Mouse (Mus musculus) kidney, embryonic 16.5 days (tissue): Measurements from ENCODE around the gene Ciart. TPM values are rescaled to one million over a fixed set of nuclear protein-coding genes. Genes with fewer than 3 reads are reported as not detected.
"Not testable (repeated sequence)": the region's sequence is repeated elsewhere in the genome, so short reads cannot be mapped to it uniquely, and the experiment has no call there.

Source experiments
- ATAC-seq: fragments of 200-750 bp; cut with Nextera tagmentation; 2 replicates; pipeline ENCODE4 v1.8.0; 2017; ENCODE audit warnings: moderate TSS enrichment; ENCODE audit not compliant: low FRiP score, low TSS enrichment
- H3K27ac ChIP-seq: fragments of 300-500 bp; sonication (generic); 2 replicates; pipeline ENCODE4 v1.5.1; 2014; ENCODE audit warnings: low read length
- H3K27me3 ChIP-seq: fragments of 300-500 bp; sonication (generic); 2 replicates; pipeline ENCODE4 v1.6.1; 2014; ENCODE audit warnings: low read length, control low read depth, mixed read lengths; ENCODE audit not compliant: insufficient read depth
- H3K36me3 ChIP-seq: fragments of 300-500 bp; sonication (generic); 2 replicates; pipeline ENCODE4 v1.6.1; 2014; ENCODE audit warnings: low read length, control low read depth, mixed read lengths; ENCODE audit not compliant: insufficient read depth
- H3K4me1 ChIP-seq: fragments of 300-500 bp; sonication (generic); 2 replicates; pipeline ENCODE4 v1.6.1; 2014; ENCODE audit warnings: low read length, control low read depth, mixed read lengths; ENCODE audit not compliant: insufficient read depth
- H3K4me2 ChIP-seq: fragments of 300-500 bp; sonication (generic); replicated peaks from 2 replicates; pipeline ENCODE4 v1.6.1; 2014; ENCODE audit warnings: low read depth, low read length
- H3K4me3 ChIP-seq: fragments of 300-500 bp; sonication (generic); 2 replicates; pipeline ENCODE4 v1.5.1; 2014; ENCODE audit warnings: mild to moderate bottlenecking, low read length
- H3K9ac ChIP-seq: fragments of 300-500 bp; sonication (generic); replicated peaks from 2 replicates; pipeline ENCODE4 v1.6.1; 2014; ENCODE audit warnings: low read length
- H3K9me3 ChIP-seq: fragments of 300-500 bp; sonication (generic); 2 replicates; pipeline ENCODE4 v1.6.1; 2016; ENCODE audit warnings: low read length, control low read depth
- WGBS: fragments of 180-500 bp; shearing (Covaris S2); extraction: QIAGEN DNeasy Blood & Tissue Kit; methylation state at CpG from one replicate; pipeline ENCODE4 v1.1.7; 2014; 5-methylcytosine and 5-hydroxymethylcytosine counted together
- polyA plus RNA-seq: library from polyadenylated mRNA; unstranded; fragments of >200 nt; fragmentation: Nextera tagmentation; extraction: Ambion mirVana; gene quantifications from 2 replicates; pipeline ENCODE4 v1.2.1, GENCODE M21; 2015

Gene Ciart
- polyA plus RNA-seq, 1 experiment from 2014 or later: 6.0 TPM

GRCm38 (mm10) chr3:95920532-95920931 is 38.5 kb upstream of the Ciart start:
- not testable (repeated sequence) for H3K4me2 ChIP-seq, H3K27me3 ChIP-seq, H3K4me1 ChIP-seq, H3K27ac ChIP-seq, H3K4me3 ChIP-seq, H3K36me3 ChIP-seq, H3K9ac ChIP-seq, ATAC-seq, H3K9me3 ChIP-seq
- WGBS: 58% methylated on average over 2 of the region's 2 CpGs

- Histone ChIP-seq H3K36me3 (no peaks in the 10 kb centered on the region), H3K4me3 (no peak overlapping the region), H3K9me3 (no peaks in the 10 kb centered on the region), H3K27me3 (no peaks in the 10 kb centered on the region), H3K4me1 (no peaks in the 10 kb centered on the region), H3K4me2 (no peak overlapping the region), H3K9ac (no peak overlapping the region), H3K27ac (no peak overlapping the region)
- no peak for ATAC-seq
- 76% methylated on average over 7 of the region's 7 CpGs for WGBS
Measured at GRCm38 (mm10) chr3:95916760-95917159, 34.7 kb upstream of the Ciart start.

- H3K27me3 ChIP-seq: no peaks in the 10 kb centered on the region
- no peak overlapping the region for H3K4me3 ChIP-seq
- H3K9ac ChIP-seq: no peak overlapping the region
- no peaks in the 10 kb centered on the region for H3K4me1 ChIP-seq
- no peaks in the 10 kb centered on the region for H3K9me3 ChIP-seq
- no peak overlapping the region for H3K27ac ChIP-seq
- H3K4me2 ChIP-seq: no peak overlapping the region
- ATAC-seq: no peak
- H3K36me3 ChIP-seq: no peaks in the 10 kb centered on the region
- WGBS: 95% methylated on average over 4 of the region's 4 CpGs
Measured at GRCm38 (mm10) chr3:95914706-95915105, 32.7 kb upstream of the Ciart start.

GRCm38 (mm10) chr3:95907613-95908012 is 25.6 kb upstream of the Ciart start:
- 56% methylated on average over 4 of the region's 4 CpGs for WGBS
- no peak overlapping the region for H3K4me2 ChIP-seq
- no peak for ATAC-seq

GRCm38 (mm10) chr3:95906860-95907259 is 24.8 kb upstream of the Ciart start:
- Histone ChIP-seq H3K4me3 (peak overlapping the region; percentile 31), H3K9ac (no peak overlapping the region), H3K36me3 (no peaks in the 10 kb centered on the region), H3K4me1 (peaks cover 46% of the 10 kb centered on the region), H3K9me3 (no peaks in the 10 kb centered on the region), H3K4me2 (peak overlapping the region; percentile 72), H3K27me3 (0 out of 2 replicates have a peak, but pooled peaks cover 4% of the 10 kb centered on the region), H3K27ac (no peak overlapping the region)
- WGBS: under 1% methylated on average over 12 of the region's 12 CpGs
- no peak for ATAC-seq

More at GRCm38 (mm10) chr3:95907613-95908012, 25.6 kb upstream of the Ciart start:
- H3K9ac ChIP-seq: no peak overlapping the region
- H3K27ac ChIP-seq: no peak overlapping the region
- no peak overlapping the region for H3K4me3 ChIP-seq
- peaks cover 38% of the 10 kb centered on the region for H3K4me1 ChIP-seq
- no peaks in the 10 kb centered on the region for H3K9me3 ChIP-seq
- H3K36me3 ChIP-seq: no peaks in the 10 kb centered on the region
- 0 out of 2 replicates have a peak, but pooled peaks cover 4% of the 10 kb centered on the region for H3K27me3 ChIP-seq

GRCm38 (mm10) chr3:95905940-95906492 is 24.0 kb upstream of the Ciart start:
- Histone ChIP-seq H3K4me2 (peak overlapping the region; percentile 72), H3K27ac (no peak overlapping the region), H3K4me3 (peak overlapping the region; percentile 43), H3K9ac (no peak overlapping the region), H3K4me1 (peaks cover 47% of the 10 kb centered on the region), H3K9me3 (no peaks in the 10 kb centered on the region), H3K36me3 (no peaks in the 10 kb centered on the region), H3K27me3 (0 out of 2 replicates have a peak, but pooled peaks cover 4% of the 10 kb centered on the region)
- ATAC-seq: no peak
- under 1% methylated on average over 12 of the region's 12 CpGs for WGBS

GRCm38 (mm10) chr3:95905146-95905939 is 23.3 kb upstream of the Ciart start:
- Histone ChIP-seq H3K36me3 (no peaks in the 10 kb centered on the region), H3K9ac (peak overlapping the region; percentile 61), H3K4me2 (peak overlapping the region; percentile 72), H3K27ac (0 out of 2 replicates have a peak overlapping the region, but pooled peaks have one; percentile 7), H3K27me3 (0 out of 2 replicates have a peak, but pooled peaks cover 4% of the 10 kb centered on the region), H3K9me3 (no peaks in the 10 kb centered on the region), H3K4me1 (peaks cover 47% of the 10 kb centered on the region), H3K4me3 (peak overlapping the region; percentile 43)
- WGBS: 0% methylated on average over 18 of the region's 18 CpGs
- peak; percentile 46 for ATAC-seq

- Histone ChIP-seq H3K4me3 (peak within 1 kb of the TSS; percentile 43), H3K9me3 (no peaks in the 10 kb centered on the region), H3K27ac (peak within 1 kb of the TSS; percentile 32; the same call in 1 of the 2 replicates), H3K36me3 (no peaks in the 10 kb centered on the region), H3K4me2 (peak within 1 kb of the TSS; percentile 72), H3K27me3 (0 out of 2 replicates have a peak, but pooled peaks cover 4% of the 10 kb centered on the region), H3K9ac (peak within 1 kb of the TSS; percentile 61), H3K4me1 (peaks cover 52% of the 10 kb centered on the region)
- WGBS: under 1% methylated on average over 15 of the region's 15 CpGs
- ATAC-seq: peak; percentile 20
Measured at GRCm38 (mm10) chr3:95904568-95904967, 22.5 kb upstream of the Ciart start, which contains the start of gene Car14. Gene Car14 (minus strand): TSS chr3:95904691.

GRCm38 (mm10) chr3:95903753-95904502 is 21.9 kb upstream of the Ciart start:
- peak; percentile 28 for ATAC-seq
- Histone ChIP-seq H3K4me2 (peak overlapping the region; percentile 72), H3K4me1 (peaks cover 58% of the 10 kb centered on the region), H3K36me3 (no peaks in the 10 kb centered on the region), H3K27me3 (0 out of 2 replicates have a peak, but pooled peaks cover 4% of the 10 kb centered on the region), H3K4me3 (peak overlapping the region; percentile 43), H3K27ac (peak overlapping the region; percentile 32; the same call in 1 of the 2 replicates), H3K9me3 (no peaks in the 10 kb centered on the region), H3K9ac (peak overlapping the region; percentile 61)
- WGBS: 7% methylated on average over 15 of the region's 15 CpGs
